Mouse (Mus musculus): ENCODE results near the gene Gabarap. TPM values are rescaled to one million over a fixed set of nuclear protein-coding genes. Genes with fewer than 3 reads are reported as not detected.

Gabarap gene
- polyA plus RNA-seq, 1 experiment from 2014 or later = 426 TPM

- peaks cover 33% of the 10 kb centered on the region for H3K27me3 ChIP-seq (ENCODE audit: control insufficient read depth, insufficient read depth, low read length)
- peaks cover 4% of the 10 kb centered on the region; the same call in 1 of the 2 replicates for H3K4me1 ChIP-seq (ENCODE audit: control insufficient read depth, insufficient read depth, low read length)
- no peaks in the 10 kb centered on the region for H3K9me3 ChIP-seq (ENCODE audit: control insufficient read depth, low read length)
- H3K4me3 ChIP-seq (ENCODE audit: low read length) = peak overlapping the region; percentile 44
- H3K27ac ChIP-seq (ENCODE audit: low read depth, low read length) = peak overlapping the region; percentile 80
- peak overlapping the region; percentile 55 for H3K4me2 ChIP-seq (replicated peaks; ENCODE audit: low read depth, low read length)
- H3K36me3 ChIP-seq (ENCODE audit: control insufficient read depth, insufficient read depth, low read length) = peaks cover 27% of the 10 kb centered on the region
- peak overlapping the region; percentile 67 for H3K9ac ChIP-seq (ENCODE audit: low read depth, low read length)
- peak; percentile 79 for ATAC-seq (ENCODE audit: low FRiP score, low TSS enrichment)
- under 1% methylated on average over 57 of the region's 59 CpGs for WGBS
Measured at GRCm38 (mm10) chr11:69966006-69966859, 24.7 kb upstream of the Gabarap start.

GRCm38 (mm10) chr11:69966860-69967517 lies 24.0 kb upstream of the Gabarap start:
- Histone ChIP-seq H3K4me2 (replicated peaks; ENCODE audit: low read depth, low read length) (peak overlapping the region; percentile 55), H3K27ac (ENCODE audit: low read depth, low read length) (peak overlapping the region; percentile 80; the same call in 1 of the 2 replicates), H3K4me1 (ENCODE audit: control insufficient read depth, insufficient read depth, low read length) (peaks cover 4% of the 10 kb centered on the region; the same call in 1 of the 2 replicates), H3K9ac (ENCODE audit: low read depth, low read length) (peak overlapping the region; percentile 67), H3K4me3 (ENCODE audit: low read length) (peak overlapping the region; percentile 44), H3K36me3 (ENCODE audit: control insufficient read depth, insufficient read depth, low read length) (peaks cover 32% of the 10 kb centered on the region), H3K9me3 (ENCODE audit: control insufficient read depth, low read length) (no peaks in the 10 kb centered on the region), H3K27me3 (ENCODE audit: control insufficient read depth, insufficient read depth, low read length) (peaks cover 33% of the 10 kb centered on the region)
- ATAC-seq (ENCODE audit: low FRiP score, low TSS enrichment) = no peak
- WGBS = 34% methylated on average over 17 of the region's 17 CpGs

GRCm38 (mm10) chr11:69968793-69969192 lies 22.1 kb upstream of the Gabarap start:
- Histone ChIP-seq H3K4me2 (replicated peaks; ENCODE audit: low read depth, low read length) (no peak overlapping the region), H3K4me1 (ENCODE audit: control insufficient read depth, insufficient read depth, low read length) (peaks cover 4% of the 10 kb centered on the region; the same call in 1 of the 2 replicates), H3K27me3 (ENCODE audit: control insufficient read depth, insufficient read depth, low read length) (peaks cover 29% of the 10 kb centered on the region), H3K9me3 (ENCODE audit: control insufficient read depth, low read length) (no peaks in the 10 kb centered on the region), H3K36me3 (ENCODE audit: control insufficient read depth, insufficient read depth, low read length) (peaks cover 46% of the 10 kb centered on the region), H3K9ac (ENCODE audit: low read depth, low read length) (no peak overlapping the region), H3K27ac (ENCODE audit: low read depth, low read length) (no peak overlapping the region), H3K4me3 (ENCODE audit: low read length) (no peak overlapping the region)
- 83% methylated on average over 4 of the region's 4 CpGs for WGBS
- no peak for ATAC-seq (ENCODE audit: low FRiP score, low TSS enrichment)

- Histone ChIP-seq H3K4me1 (ENCODE audit: control insufficient read depth, insufficient read depth, low read length) (peaks cover 4% of the 10 kb centered on the region; the same call in 1 of the 2 replicates), H3K4me2 (replicated peaks; ENCODE audit: low read depth, low read length) (no peak overlapping the region), H3K27me3 (ENCODE audit: control insufficient read depth, insufficient read depth, low read length) (peaks cover 19% of the 10 kb centered on the region), H3K36me3 (ENCODE audit: control insufficient read depth, insufficient read depth, low read length) (peaks cover 60% of the 10 kb centered on the region), H3K27ac (ENCODE audit: low read depth, low read length) (no peak overlapping the region), H3K9me3 (ENCODE audit: control insufficient read depth, low read length) (no peaks in the 10 kb centered on the region), H3K9ac (ENCODE audit: low read depth, low read length) (no peak overlapping the region), H3K4me3 (ENCODE audit: low read length) (no peak overlapping the region)
- 63% methylated on average over 6 of the region's 6 CpGs for WGBS
- ATAC-seq (ENCODE audit: low FRiP score, low TSS enrichment) = no peak
Measured at GRCm38 (mm10) chr11:69970222-69970621, 20.7 kb upstream of the Gabarap start.

- H3K4me2 ChIP-seq (replicated peaks; ENCODE audit: low read depth, low read length) = no peak overlapping the region
- ATAC-seq (ENCODE audit: low FRiP score, low TSS enrichment) = no peak
- peaks cover 14% of the 10 kb centered on the region for H3K27me3 ChIP-seq (ENCODE audit: control insufficient read depth, insufficient read depth, low read length)
- no peaks in the 10 kb centered on the region for H3K9me3 ChIP-seq (ENCODE audit: control insufficient read depth, low read length)
- peaks cover 65% of the 10 kb centered on the region for H3K36me3 ChIP-seq (ENCODE audit: control insufficient read depth, insufficient read depth, low read length)
- 86% methylated on average over 3 of the region's 3 CpGs for WGBS
- H3K9ac ChIP-seq (ENCODE audit: low read depth, low read length) = no peak overlapping the region
- H3K27ac ChIP-seq (ENCODE audit: low read depth, low read length) = no peak overlapping the region
- peaks cover 4% of the 10 kb centered on the region; the same call in 1 of the 2 replicates for H3K4me1 ChIP-seq (ENCODE audit: control insufficient read depth, insufficient read depth, low read length)
- H3K4me3 ChIP-seq (ENCODE audit: low read length) = no peak overlapping the region
Measured at GRCm38 (mm10) chr11:69970775-69971174, 20.2 kb upstream of the Gabarap start.

GRCm38 (mm10) chr11:69974907-69975306 lies 16.0 kb upstream of the Gabarap start:
- H3K4me2 ChIP-seq (replicated peaks; ENCODE audit: low read depth, low read length) = no peak overlapping the region
- H3K4me3 ChIP-seq (ENCODE audit: low read length) = no peak overlapping the region
- ATAC-seq (ENCODE audit: low FRiP score, low TSS enrichment) = no peak
- no peak overlapping the region for H3K27ac ChIP-seq (ENCODE audit: low read depth, low read length)
- H3K4me1 ChIP-seq (ENCODE audit: control insufficient read depth, insufficient read depth, low read length) = no peaks in the 10 kb centered on the region; the same call in 1 of the 2 replicates
- 98% methylated on average over 2 of the region's 2 CpGs for WGBS
- H3K27me3 ChIP-seq (ENCODE audit: control insufficient read depth, insufficient read depth, low read length) = no peaks in the 10 kb centered on the region
- H3K9ac ChIP-seq (ENCODE audit: low read depth, low read length) = no peak overlapping the region
- H3K36me3 ChIP-seq (ENCODE audit: control insufficient read depth, insufficient read depth, low read length) = peaks cover 62% of the 10 kb centered on the region
- H3K9me3 ChIP-seq (ENCODE audit: control insufficient read depth, low read length) = no peaks in the 10 kb centered on the region

GRCm38 (mm10) chr11:69976271-69976670 lies 14.7 kb upstream of the Gabarap start:
- no peaks in the 10 kb centered on the region for H3K27me3 ChIP-seq (ENCODE audit: control insufficient read depth, insufficient read depth, low read length)
- H3K36me3 ChIP-seq (ENCODE audit: control insufficient read depth, insufficient read depth, low read length) = peaks cover 54% of the 10 kb centered on the region
- no peak overlapping the region for H3K4me2 ChIP-seq (replicated peaks; ENCODE audit: low read depth, low read length)
- no peaks in the 10 kb centered on the region for H3K9me3 ChIP-seq (ENCODE audit: control insufficient read depth, low read length)
- H3K9ac ChIP-seq (ENCODE audit: low read depth, low read length) = no peak overlapping the region
- no peak overlapping the region for H3K27ac ChIP-seq (ENCODE audit: low read depth, low read length)
- no peak overlapping the region for H3K4me3 ChIP-seq (ENCODE audit: low read length)
- H3K4me1 ChIP-seq (ENCODE audit: control insufficient read depth, insufficient read depth, low read length) = no peaks in the 10 kb centered on the region; the same call in 1 of the 2 replicates
- no peak for ATAC-seq (ENCODE audit: low FRiP score, low TSS enrichment)
- WGBS = 87% methylated on average over 4 of the region's 4 CpGs

GRCm38 (mm10) chr11:69979827-69980195 lies 11.1 kb upstream of the Gabarap start:
- Histone ChIP-seq H3K9me3 (ENCODE audit: control insufficient read depth, low read length) (no peaks in the 10 kb centered on the region), H3K27ac (ENCODE audit: low read depth, low read length) (peak overlapping the region; percentile 89), H3K9ac (ENCODE audit: low read depth, low read length) (peak overlapping the region; percentile 58), H3K4me3 (ENCODE audit: low read length) (peak overlapping the region; percentile 100), H3K27me3 (ENCODE audit: control insufficient read depth, insufficient read depth, low read length) (no peaks in the 10 kb centered on the region), H3K4me2 (replicated peaks; ENCODE audit: low read depth, low read length) (peak overlapping the region; percentile 72), H3K4me1 (ENCODE audit: control insufficient read depth, insufficient read depth, low read length) (peaks cover 15% of the 10 kb centered on the region), H3K36me3 (ENCODE audit: control insufficient read depth, insufficient read depth, low read length) (peaks cover 37% of the 10 kb centered on the region)
- WGBS = 4% methylated on average over 16 of the region's 16 CpGs
- ATAC-seq (ENCODE audit: low FRiP score, low TSS enrichment) = no peak

Data from kidney, embryonic 14.5 days (tissue).